Comparison of ENCODE assay signal across 15 mouse cellular contexts in the genomic region with DNA sequence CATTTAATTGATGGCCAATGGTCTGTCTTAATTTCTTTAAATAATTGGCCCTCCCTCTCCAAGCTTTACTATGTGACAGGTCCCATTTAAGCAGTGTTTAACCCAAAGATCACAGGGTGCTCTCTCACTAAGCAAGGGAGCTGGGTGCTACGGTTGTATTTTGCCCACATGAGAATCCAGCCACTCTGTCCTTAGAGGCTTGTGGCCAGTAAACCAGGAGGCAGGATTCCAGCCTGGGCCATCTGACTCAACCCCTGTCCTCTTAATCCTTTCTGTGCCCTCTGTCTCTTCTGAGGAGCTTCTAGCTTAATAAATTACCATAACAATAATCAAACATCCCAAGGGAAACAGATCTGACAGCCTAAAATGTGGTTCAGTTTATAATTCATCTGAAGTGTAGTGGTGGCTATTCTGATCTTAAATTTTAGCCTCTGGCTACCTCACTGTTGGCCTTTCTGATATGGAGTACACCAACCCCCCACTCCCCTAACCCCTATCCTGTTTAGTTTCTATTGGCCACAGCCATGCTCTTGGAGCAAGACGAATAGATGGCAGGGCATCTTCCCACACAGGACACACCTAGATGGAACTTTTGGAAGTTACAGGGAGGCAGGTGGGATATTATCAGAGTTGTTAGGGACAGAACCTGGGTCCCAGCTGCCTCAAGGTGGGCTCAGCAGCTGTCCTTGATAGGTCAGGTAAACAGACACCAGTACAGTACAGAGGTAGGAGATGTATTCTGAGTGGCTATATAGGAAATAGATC. TPM values are rescaled to one million over a fixed set of nuclear protein-coding genes. Genes with fewer than 3 reads are reported as not detected.
A peak's percentile ranks its signal among the peaks of the same experiment; 100 is the strongest.
DNase-seq lines count a peak whose midpoint lies in the region; ATAC-seq and TF ChIP-seq lines count a peak whose summit lies in the region.
"Had no signal": no experiment of that assay in that cellular context is flagged by ENCODE, and none has a peak within 500 bp of the region (broad histone marks: within the 10 kb centered on the region; RNA-seq: fewer than 3 reads in every experiment).

No protein-coding gene starts in this region.

- no peaks in the 10 kb centered on the region for H3K9me3 ChIP-seq in hindbrain, embryonic 15.5 days
- H3K9me3 ChIP-seq in hindbrain, embryonic 12.5 days (replicated peaks): no peaks in the 10 kb centered on the region; the same call in 1 of the 2 replicates
- no peaks in the 10 kb centered on the region for H3K9me3 ChIP-seq in heart, postnatal 0 days (replicated peaks; ENCODE audit: control insufficient read depth, low read length)
- no peaks in the 10 kb centered on the region for H3K9me3 ChIP-seq in midbrain, embryonic 14.5 days (ENCODE audit: control insufficient read depth, low read length)
- H3K9me3 ChIP-seq: limb, embryonic 13.5 days had no signal

- no peak for TF ChIP-seq CTCF in heart, postnatal 0 days (IDR thresholded peaks at IDR 0.05; ENCODE audit: low read depth)

- peak; percentile 89 for DNase-seq in heart, adult 11 months
- no peak for DNase-seq in heart, postnatal 25 days (ENCODE audit: low spot score)
- no peak for DNase-seq in heart, postnatal 0 days (ENCODE audit: low spot score)
- DNase-seq in midbrain, embryonic 14.5 days: no peak
- no peak for DNase-seq in cerebellum, postnatal 14 days
- DNase-seq in yolk sac, embryonic 10.5 days (ENCODE audit: low spot score): no peak
- DNase-seq: cerebellum, adult 11-12 months had no signal

- H3K4me2 ChIP-seq in hindbrain, embryonic 15.5 days: peak overlapping the region; percentile 90
- no peak overlapping the region for H3K4me2 ChIP-seq in hindbrain, embryonic 12.5 days (replicated peaks)
- peak overlapping the region; percentile 91 for H3K4me2 ChIP-seq in heart, postnatal 0 days (ENCODE audit: low read depth, low read length)
- H3K4me2 ChIP-seq in midbrain, embryonic 14.5 days (ENCODE audit: low read length): peak overlapping the region; percentile 89

- WGBS in hindbrain, embryonic 15.5 days: 51% methylated on average over 2 of the region's 2 CpGs
- WGBS in hindbrain, embryonic 12.5 days: 53% methylated on average over 2 of the region's 2 CpGs
- 37% methylated on average over 2 of the region's 2 CpGs for WGBS in heart, postnatal 0 days
- 37% methylated on average over 2 of the region's 2 CpGs for WGBS in midbrain, embryonic 14.5 days

- H3K27ac ChIP-seq in hindbrain, embryonic 15.5 days (replicated peaks): 0 out of 2 replicates have a peak overlapping the region, but pooled peaks have one; percentile 88
- no peak overlapping the region for H3K27ac ChIP-seq in hindbrain, embryonic 12.5 days
- H3K27ac ChIP-seq in heart, postnatal 0 days (ENCODE audit: low read depth): peak overlapping the region; percentile 86
- no peak overlapping the region for H3K27ac ChIP-seq in midbrain, embryonic 14.5 days (replicated peaks; ENCODE audit: low read depth, low read length)
- H3K27ac ChIP-seq: limb, embryonic 13.5 days had no signal

- no peak overlapping the region for H3K9ac ChIP-seq in hindbrain, embryonic 15.5 days
- no peak overlapping the region for H3K9ac ChIP-seq in hindbrain, embryonic 12.5 days
- no peak overlapping the region for H3K9ac ChIP-seq in heart, postnatal 0 days (replicated peaks; ENCODE audit: low read depth, low read length)
- H3K9ac ChIP-seq in midbrain, embryonic 14.5 days (replicated peaks; ENCODE audit: low read length): no peak overlapping the region

- no peaks in the 10 kb centered on the region for H3K27me3 ChIP-seq in hindbrain, embryonic 15.5 days
- peaks cover 34% of the 10 kb centered on the region for H3K27me3 ChIP-seq in hindbrain, embryonic 12.5 days
- no peaks in the 10 kb centered on the region for H3K27me3 ChIP-seq in heart, postnatal 0 days (ENCODE audit: control insufficient read depth, insufficient read depth, low read length)
- no peaks in the 10 kb centered on the region for H3K27me3 ChIP-seq in midbrain, embryonic 14.5 days (ENCODE audit: control insufficient read depth, insufficient read depth, low read length)

- H3K4me1 ChIP-seq in hindbrain, embryonic 15.5 days (replicated peaks): peaks cover 5% of the 10 kb centered on the region
- H3K4me1 ChIP-seq in hindbrain, embryonic 12.5 days: 0 out of 2 replicates have a peak, but pooled peaks cover 2% of the 10 kb centered on the region
- peaks cover 11% of the 10 kb centered on the region for H3K4me1 ChIP-seq in heart, postnatal 0 days (ENCODE audit: control insufficient read depth, insufficient read depth)
- peaks cover 7% of the 10 kb centered on the region; the same call in 1 of the 2 replicates for H3K4me1 ChIP-seq in midbrain, embryonic 14.5 days (ENCODE audit: control insufficient read depth, insufficient read depth, low read length)

- no peak for ATAC-seq in hindbrain, embryonic 15.5 days (ENCODE audit: low FRiP score, low read depth)
- ATAC-seq in hindbrain, embryonic 12.5 days (ENCODE audit: low FRiP score): no peak
- ATAC-seq in heart, postnatal 0 days (ENCODE audit: insufficient read depth, low read depth): no peak
- ATAC-seq in midbrain, embryonic 14.5 days (ENCODE audit: low FRiP score, low TSS enrichment): no peak

- TF ChIP-seq EP300 in heart, postnatal 0 days (IDR thresholded peaks at IDR 0.05; ENCODE audit: low read depth): no peak

- peak overlapping the region; percentile 54 for H3K4me3 ChIP-seq in hindbrain, embryonic 15.5 days
- no peak overlapping the region for H3K4me3 ChIP-seq in hindbrain, embryonic 12.5 days
- peak overlapping the region; percentile 53 for H3K4me3 ChIP-seq in heart, postnatal 0 days (ENCODE audit: low read depth, low read length)
- H3K4me3 ChIP-seq in midbrain, embryonic 14.5 days (replicated peaks; ENCODE audit: low read depth, low read length): no peak overlapping the region

- intact Hi-C loops in heart, postnatal 25 days (cut with DNase I): loop anchor here (2.0 to 5.0 kb wide), 2 partner anchors 32 to 173 kb away; no protein-coding TSS in a partner anchor

- H3K36me3 ChIP-seq in hindbrain, embryonic 15.5 days: no peaks in the 10 kb centered on the region
- H3K36me3 ChIP-seq in hindbrain, embryonic 12.5 days: no peaks in the 10 kb centered on the region
- peaks cover 4% of the 10 kb centered on the region for H3K36me3 ChIP-seq in heart, postnatal 0 days (replicated peaks; ENCODE audit: control insufficient read depth, insufficient read depth, low read length)
- no peaks in the 10 kb centered on the region for H3K36me3 ChIP-seq in midbrain, embryonic 14.5 days (ENCODE audit: control insufficient read depth, insufficient read depth, low read length)
- H3K36me3 ChIP-seq: limb, embryonic 13.5 days had no signal

RNA-seq across cellular contexts. Expression of a gene that starts 3.5 kb away (rescaled TPM):
- total RNA-seq in heart, postnatal 25 days (2021): 100 to 1,000 TPM; 142 to 144 TPM
- 0.80 and 2.4 TPM in 2 replicates for polyA plus RNA-seq in hindbrain, embryonic 15.5 days (2015; fragmentation: Nextera tagmentation; extraction: Ambion mirVana)
- polyA plus RNA-seq in hindbrain, embryonic 12.5 days (2016; fragmentation: Nextera tagmentation; extraction: Ambion mirVana): 0.09 and 0.12 TPM in 2 replicates
- total RNA-seq in heart, postnatal 0 days (2014; rRNA removed; ENCODE audit: low replicate concordance): 7.1 and 11.4 TPM in 2 replicates
- 14.6 and 21.0 TPM in 2 replicates for polyA plus RNA-seq in heart, postnatal 0 days (2015; fragmentation: Nextera tagmentation; extraction: Ambion mirVana)
- 0.38 and 0.51 TPM in 2 replicates for polyA plus RNA-seq in midbrain, embryonic 14.5 days (2014; fragmentation: Nextera tagmentation; extraction: Ambion mirVana)
- polyA plus RNA-seq: limb, embryonic 13.5 days had no signal

RNA-seq across cellular contexts. Expression of a gene that starts 8.9 kb away (rescaled TPM):
- not detected for total RNA-seq in heart, postnatal 25 days (2021)
- 0.22 and 0.37 TPM in 2 replicates for polyA plus RNA-seq in hindbrain, embryonic 15.5 days (2015; fragmentation: Nextera tagmentation; extraction: Ambion mirVana)
- polyA plus RNA-seq in hindbrain, embryonic 12.5 days (2016; fragmentation: Nextera tagmentation; extraction: Ambion mirVana): not detected in 2 replicates
- total RNA-seq in heart, postnatal 0 days (2014; rRNA removed; ENCODE audit: low replicate concordance): not detected in 2 replicates
- polyA plus RNA-seq in heart, postnatal 0 days (2015; fragmentation: Nextera tagmentation; extraction: Ambion mirVana): not detected in 2 replicates
- not detected in 2 replicates for polyA plus RNA-seq in midbrain, embryonic 14.5 days (2014; fragmentation: Nextera tagmentation; extraction: Ambion mirVana)
- total RNA-seq: granulocyte monocyte progenitor cell, adult 5-6 weeks had no signal

RNA-seq across cellular contexts. Expression of a gene that starts 35.5 kb away (rescaled TPM):
- 1 to 10 TPM; 4.0 to 4.3 TPM for total RNA-seq in heart, postnatal 25 days (2021)
- polyA plus RNA-seq in hindbrain, embryonic 15.5 days (2015; fragmentation: Nextera tagmentation; extraction: Ambion mirVana): not detected in 2 replicates
- polyA plus RNA-seq in hindbrain, embryonic 12.5 days (2016; fragmentation: Nextera tagmentation; extraction: Ambion mirVana): not detected in 2 replicates
- total RNA-seq in heart, postnatal 0 days (2014; rRNA removed; ENCODE audit: low replicate concordance): 0.46 and 1.4 TPM in 2 replicates
- polyA plus RNA-seq in heart, postnatal 0 days (2015; fragmentation: Nextera tagmentation; extraction: Ambion mirVana): 0.21 and 0.26 TPM in 2 replicates
- not detected in 2 replicates for polyA plus RNA-seq in midbrain, embryonic 14.5 days (2014; fragmentation: Nextera tagmentation; extraction: Ambion mirVana)
- total RNA-seq: granulocyte monocyte progenitor cell, adult 5-6 weeks had no signal
- polyA plus RNA-seq: limb, embryonic 13.5 days had no signal

RNA-seq across cellular contexts. Expression of a gene that starts 38.2 kb away (rescaled TPM):
- total RNA-seq in heart, postnatal 25 days (2021): not detected
- polyA plus RNA-seq in hindbrain, embryonic 15.5 days (2015; fragmentation: Nextera tagmentation; extraction: Ambion mirVana): not detected in 2 replicates
- polyA plus RNA-seq in hindbrain, embryonic 12.5 days (2016; fragmentation: Nextera tagmentation; extraction: Ambion mirVana): not detected in 2 replicates
- total RNA-seq in heart, postnatal 0 days (2014; rRNA removed; ENCODE audit: low replicate concordance): not detected in 2 replicates
- polyA plus RNA-seq in heart, postnatal 0 days (2015; fragmentation: Nextera tagmentation; extraction: Ambion mirVana): not detected in 2 replicates
- not detected in 2 replicates for polyA plus RNA-seq in midbrain, embryonic 14.5 days (2014; fragmentation: Nextera tagmentation; extraction: Ambion mirVana)
- total RNA-seq: granulocyte monocyte progenitor cell, adult 5-6 weeks; layer of hippocampus, adult 18-20 months; left cerebral cortex, adult 8-10 months had no signal
- polyA plus RNA-seq: cortical plate, adult 2 months; frontal cortex, adult 2 months; limb, embryonic 13.5 days had no signal

Comparison
In these comparisons a context has a peak if more than half of its experiments do, and no peak if none do; other contexts are left out.
1. H3K27ac ChIP-seq: peak in hindbrain, embryonic 15.5 days (single experiment) and heart, postnatal 0 days (single experiment); none in hindbrain, embryonic 12.5 days (single experiment) and midbrain, embryonic 14.5 days (single experiment).
2. H3K4me3 ChIP-seq: peak in hindbrain, embryonic 15.5 days (single experiment) and heart, postnatal 0 days (single experiment); none in hindbrain, embryonic 12.5 days (single experiment) and midbrain, embryonic 14.5 days (single experiment).